Mouse (Mus musculus) liver, embryonic 14.5 days (tissue): ENCODE results near the gene Igll1.

Experiments
- CTCF ChIP-seq: IDR thresholded peaks from 2 replicates; pipeline ENCODE4 v1.5.1; 2016; ENCODE audit warnings: antibody characterized with exemption, low read depth, control low read depth
- EP300 ChIP-seq: IDR thresholded peaks from 2 replicates; pipeline ENCODE4 v1.6.1; 2016; ENCODE audit warnings: antibody characterized with exemption, low read depth

- TF ChIP-seq CTCF (no peak), EP300 (no peak)
Measured at GRCm38 (mm10) chr16:16902329-16902728, 38.5 kb upstream of the Igll1 start.
